ENCODE assay signal across 10 mouse cellular contexts in genomic region chr7:93336420-93336819, GRCm38 (mm10).
DNase-seq lines count a peak whose midpoint lies in the region; ATAC-seq lines count a peak whose summit lies in the region.
"Had no signal": no experiment of that assay in that cellular context is flagged by ENCODE, and none has a peak within 500 bp of the region (broad histone marks: within the 10 kb centered on the region; RNA-seq: fewer than 3 reads in every experiment).

No protein-coding gene starts in this region.

- intact Hi-C loops in left cerebral cortex, postnatal 10 days (cut with DNase I), result no loop called here

- peak; percentile 5 for DNase-seq in adrenal gland, postnatal 14 days
- no peak for DNase-seq in adrenal gland, adult 8-10 months
- DNase-seq in brain, embryonic 18.5 days (ENCODE audit: low read depth, low spot score), result peak; percentile 40
- peak; percentile 21 to 62 for DNase-seq in left cerebral cortex, postnatal 10 days (ENCODE audit: extremely low spot score in 1 of 2, low spot score in 2 of 2)
- peak; percentile 31 for DNase-seq in right cerebral cortex, postnatal 14 days
- no peak for DNase-seq in urinary bladder, postnatal 4 days (ENCODE audit: low spot score in 2 of 2)
- DNase-seq in lung, postnatal 25 days (ENCODE audit: low spot score), result no peak

- H3K27ac ChIP-seq in hindbrain, embryonic 13.5 days, result no peak overlapping the region
- H3K27ac ChIP-seq: embryonic facial prominence, embryonic 13.5 days; limb, embryonic 15.5 days had no signal

- 30% methylated on average over 1 of the region's 1 CpGs for WGBS in hindbrain, embryonic 13.5 days

- no peaks in the 10 kb centered on the region for H3K27me3 ChIP-seq in hindbrain, embryonic 13.5 days
- H3K27me3 ChIP-seq: embryonic facial prominence, embryonic 13.5 days; limb, embryonic 15.5 days had no signal

- no peak overlapping the region for H3K9ac ChIP-seq in hindbrain, embryonic 13.5 days
- H3K9ac ChIP-seq: embryonic facial prominence, embryonic 13.5 days; limb, embryonic 15.5 days had no signal

- no peak overlapping the region for H3K4me3 ChIP-seq in hindbrain, embryonic 13.5 days
- H3K4me3 ChIP-seq: embryonic facial prominence, embryonic 13.5 days; limb, embryonic 15.5 days had no signal

- H3K36me3 ChIP-seq in hindbrain, embryonic 13.5 days, result no peaks in the 10 kb centered on the region
- H3K36me3 ChIP-seq: embryonic facial prominence, embryonic 13.5 days; limb, embryonic 15.5 days had no signal

- H3K9me3 ChIP-seq in hindbrain, embryonic 13.5 days, result no peaks in the 10 kb centered on the region
- H3K9me3 ChIP-seq: embryonic facial prominence, embryonic 13.5 days; limb, embryonic 15.5 days had no signal

- no peaks in the 10 kb centered on the region for H3K4me1 ChIP-seq in hindbrain, embryonic 13.5 days (replicated peaks)
- H3K4me1 ChIP-seq: embryonic facial prominence, embryonic 13.5 days; limb, embryonic 15.5 days had no signal

- no peak overlapping the region for H3K4me2 ChIP-seq in hindbrain, embryonic 13.5 days
- H3K4me2 ChIP-seq: embryonic facial prominence, embryonic 13.5 days; limb, embryonic 15.5 days had no signal

- peak; percentile 85 for ATAC-seq in hindbrain, embryonic 13.5 days (ENCODE audit: low FRiP score)

Comparison
In these comparisons a context has a peak if more than half of its experiments do, and no peak if none do; other contexts are left out.
1. DNase-seq: peak in adrenal gland, postnatal 14 days (single experiment), brain, embryonic 18.5 days (single experiment), left cerebral cortex, postnatal 10 days (2 of 2) and right cerebral cortex, postnatal 14 days (single experiment); none in adrenal gland, adult 8-10 months (single experiment), urinary bladder, postnatal 4 days (0 of 2) and lung, postnatal 25 days (single experiment).